Mouse (Mus musculus) liver, embryonic 15.5 days (tissue): ENCODE results near the gene C1qtnf12. TPM values are rescaled to one million over a fixed set of nuclear protein-coding genes. Genes with fewer than 3 reads are reported as not detected.
A peak's percentile ranks its signal among the peaks of the same experiment; 100 is the strongest.

Source experiments
- ATAC-seq: fragments of 200-750 bp; cut with Nextera tagmentation; 2 replicates; pipeline ENCODE4 v1.8.0; 2017; ENCODE audit warnings: moderate number of reproducible peaks, mild to moderate bottlenecking, moderate library complexity; ENCODE audit not compliant: insufficient read depth
- H3K27ac ChIP-seq: fragments of 300-500 bp; sonication (generic); replicated peaks from 2 replicates; pipeline ENCODE4 v1.5.1; 2015; ENCODE audit warnings: mild to moderate bottlenecking, inconsistent platforms
- H3K27me3 ChIP-seq: fragments of 300-500 bp; sonication (generic); 2 replicates; pipeline ENCODE4 v1.6.1; 2015; ENCODE audit warnings: mild to moderate bottlenecking, inconsistent platforms
- H3K36me3 ChIP-seq: fragments of 300-500 bp; sonication (generic); replicated peaks from 2 replicates; pipeline ENCODE4 v1.6.1; 2015; ENCODE audit warnings: moderate library complexity, mild to moderate bottlenecking, inconsistent platforms
- H3K4me1 ChIP-seq: fragments of 300-500 bp; sonication (generic); replicated peaks from 2 replicates; pipeline ENCODE4 v1.6.1; 2015; ENCODE audit warnings: inconsistent platforms
- H3K4me2 ChIP-seq: fragments of 300-500 bp; sonication (generic); 2 replicates; pipeline ENCODE4 v1.6.1; 2015; ENCODE audit warnings: moderate library complexity, mild to moderate bottlenecking, inconsistent platforms
- H3K4me3 ChIP-seq: fragments of 300-500 bp; sonication (generic); replicated peaks from 2 replicates; pipeline ENCODE4 v1.5.1; 2015; ENCODE audit warnings: mild to moderate bottlenecking, inconsistent platforms
- H3K9ac ChIP-seq: fragments of 300-500 bp; sonication (generic); 2 replicates; pipeline ENCODE4 v1.6.1; 2015; ENCODE audit warnings: moderate library complexity, mild to moderate bottlenecking, inconsistent platforms
- H3K9me3 ChIP-seq: fragments of 300-500 bp; sonication (generic); replicated peaks from 2 replicates; pipeline ENCODE4 v1.6.1; 2016; ENCODE audit warnings: inconsistent platforms
- WGBS: fragments of 180-500 bp; shearing (Covaris S2); methylation state at CpG from one replicate; pipeline ENCODE4 v1.1.7; 2015; ENCODE audit warnings: mixed read lengths; ENCODE audit not compliant: insufficient replicate concordance; 5-methylcytosine and 5-hydroxymethylcytosine counted together
- polyA plus RNA-seq: library from polyadenylated mRNA; unstranded; fragments of >200 nt; fragmentation: Nextera tagmentation; extraction: Ambion mirVana; gene quantifications from 2 replicates; pipeline ENCODE4 v1.2.1, GENCODE M21; 2015

Gene C1qtnf12
- polyA plus RNA-seq, 1 experiment from 2014 or later = 76.3 TPM

- Histone ChIP-seq H3K4me1 (peaks cover 55% of the 10 kb centered on the region), H3K4me2 (peak overlapping the region; percentile 65), H3K9me3 (no peaks in the 10 kb centered on the region), H3K27me3 (no peaks in the 10 kb centered on the region), H3K36me3 (peaks cover 28% of the 10 kb centered on the region), H3K27ac (peak overlapping the region; percentile 69), H3K9ac (peak overlapping the region; percentile 26; the same call in 1 of the 2 replicates), H3K4me3 (peak overlapping the region; percentile 15; the same call in 1 of the 2 replicates)
- 39% methylated on average over 13 of the region's 13 CpGs for WGBS
- ATAC-seq = peak; percentile 78
Observed at GRCm38 (mm10) chr4:155969043-155969653, 7.0 kb downstream of the C1qtnf12 start.

GRCm38 (mm10) chr4:155970286-155970685, 8.2 kb downstream of the C1qtnf12 start:
- H3K27ac ChIP-seq = peak overlapping the region; percentile 35; the same call in 1 of the 2 replicates

GRCm38 (mm10) chr4:155972651-155973050, 10.5 kb downstream of the C1qtnf12 start:
- H3K9ac ChIP-seq = no peak overlapping the region
- H3K4me3 ChIP-seq = no peak overlapping the region
- no peak overlapping the region for H3K27ac ChIP-seq
- no peaks in the 10 kb centered on the region for H3K9me3 ChIP-seq
- H3K4me1 ChIP-seq = peaks cover 27% of the 10 kb centered on the region
- no peak for ATAC-seq
- no peaks in the 10 kb centered on the region for H3K27me3 ChIP-seq
- 0 out of 2 replicates have a peak, but pooled peaks cover 1% of the 10 kb centered on the region for H3K36me3 ChIP-seq
- no peak overlapping the region for H3K4me2 ChIP-seq
- 74% methylated on average over 6 of the region's 6 CpGs for WGBS

More at GRCm38 (mm10) chr4:155970286-155970685, 8.2 kb downstream of the C1qtnf12 start:
- Histone ChIP-seq H3K4me3 (no peak overlapping the region), H3K36me3 (peaks cover 20% of the 10 kb centered on the region), H3K27me3 (no peaks in the 10 kb centered on the region), H3K9ac (no peak overlapping the region), H3K4me2 (no peak overlapping the region), H3K4me1 (peaks cover 44% of the 10 kb centered on the region), H3K9me3 (no peaks in the 10 kb centered on the region)
- 68% methylated on average over 5 of the region's 5 CpGs for whole genome bisulfite sequencing
- no peak for ATAC-seq

GRCm38 (mm10) chr4:155973239-155973638, 11.1 kb downstream of the C1qtnf12 start:
- H3K4me2 ChIP-seq = no peak overlapping the region
- H3K27ac ChIP-seq = no peak overlapping the region
- H3K27me3 ChIP-seq = no peaks in the 10 kb centered on the region
- peaks cover 23% of the 10 kb centered on the region for H3K4me1 ChIP-seq
- no peak overlapping the region for H3K9ac ChIP-seq
- no peak overlapping the region for H3K4me3 ChIP-seq
- H3K36me3 ChIP-seq = no peaks in the 10 kb centered on the region
- no peaks in the 10 kb centered on the region for H3K9me3 ChIP-seq
- ATAC-seq = no peak
- WGBS = 79% methylated on average over 2 of the region's 2 CpGs

- Histone ChIP-seq H3K9ac (no peak overlapping the region), H3K4me3 (no peak overlapping the region), H3K27me3 (peaks cover 3% of the 10 kb centered on the region; the same call in 1 of the 2 replicates), H3K27ac (no peak overlapping the region), H3K36me3 (no peaks in the 10 kb centered on the region), H3K4me2 (no peak overlapping the region), H3K9me3 (no peaks in the 10 kb centered on the region), H3K4me1 (peaks cover 8% of the 10 kb centered on the region; the same call in 1 of the 2 replicates)
- no peak for ATAC-seq
- WGBS = 37% methylated on average over 12 of the region's 12 CpGs
Observed at GRCm38 (mm10) chr4:155981436-155982082, 19.4 kb downstream of the C1qtnf12 start.

GRCm38 (mm10) chr4:155983788-155984187, 21.7 kb downstream of the C1qtnf12 start:
- peaks cover 23% of the 10 kb centered on the region for H3K4me1 ChIP-seq
- H3K36me3 ChIP-seq = no peaks in the 10 kb centered on the region
- no peak for ATAC-seq
- 40% methylated on average over 2 of the region's 2 CpGs for WGBS
- no peaks in the 10 kb centered on the region for H3K9me3 ChIP-seq
- H3K9ac ChIP-seq = no peak overlapping the region
- H3K4me3 ChIP-seq = no peak overlapping the region
- H3K4me2 ChIP-seq = no peak overlapping the region
- H3K27ac ChIP-seq = no peak overlapping the region
- H3K27me3 ChIP-seq = peaks cover 3% of the 10 kb centered on the region; the same call in 1 of the 2 replicates

GRCm38 (mm10) chr4:155991211-155991907, 29.2 kb downstream of the C1qtnf12 start:
- Histone ChIP-seq H3K4me3 (peak overlapping the region; percentile 98), H3K27ac (peak overlapping the region; percentile 99), H3K27me3 (no peaks in the 10 kb centered on the region), H3K4me2 (peak overlapping the region; percentile 100), H3K4me1 (peaks cover 70% of the 10 kb centered on the region), H3K36me3 (peaks cover 5% of the 10 kb centered on the region), H3K9me3 (no peaks in the 10 kb centered on the region), H3K9ac (peak overlapping the region; percentile 82)
- 65% methylated on average over 22 of the region's 22 CpGs for WGBS
- ATAC-seq = no peak

GRCm38 (mm10) chr4:155991908-155992230, 29.8 kb downstream of the C1qtnf12 start:
- Histone ChIP-seq H3K27ac (peak overlapping the region; percentile 99), H3K4me2 (peak overlapping the region; percentile 100), H3K4me3 (peak overlapping the region; percentile 98), H3K36me3 (peaks cover 10% of the 10 kb centered on the region), H3K9ac (peak overlapping the region; percentile 82), H3K27me3 (no peaks in the 10 kb centered on the region), H3K9me3 (no peaks in the 10 kb centered on the region), H3K4me1 (peaks cover 70% of the 10 kb centered on the region)
- ATAC-seq = no peak
- WGBS = 18% methylated on average over 37 of the region's 37 CpGs

GRCm38 (mm10) chr4:155992241-155992905, 30.3 kb downstream of the C1qtnf12 start, which contains the start of the genes B3galt6 and Sdf4:
Gene B3galt6 (minus strand): TSS chr4:155992649.
Gene Sdf4 (plus strand): TSS chr4:155992872.
- H3K27me3 ChIP-seq = no peaks in the 10 kb centered on the region
- peak; percentile 83 for ATAC-seq
- H3K9me3 ChIP-seq = no peaks in the 10 kb centered on the region
- H3K27ac ChIP-seq = peak within 1 kb of the TSS; percentile 99
- H3K36me3 ChIP-seq = peaks cover 15% of the 10 kb centered on the region
- peak within 1 kb of the TSS; percentile 100 for H3K4me2 ChIP-seq
- peak within 1 kb of the TSS; percentile 98 for H3K4me3 ChIP-seq
- H3K9ac ChIP-seq = peak within 1 kb of the TSS; percentile 90
- under 1% methylated on average over 99 of the region's 99 CpGs for WGBS
- H3K4me1 ChIP-seq = peaks cover 69% of the 10 kb centered on the region

GRCm38 (mm10) chr4:155992906-155993547, 30.9 kb downstream of the C1qtnf12 start:
- peak overlapping the region; percentile 90 for H3K9ac ChIP-seq
- peak overlapping the region; percentile 75 for H3K4me2 ChIP-seq
- H3K4me1 ChIP-seq = peaks cover 66% of the 10 kb centered on the region
- H3K27ac ChIP-seq = peak overlapping the region; percentile 99
- WGBS = under 1% methylated on average over 70 of the region's 70 CpGs
- no peaks in the 10 kb centered on the region for H3K27me3 ChIP-seq
- peaks cover 22% of the 10 kb centered on the region for H3K36me3 ChIP-seq
- no peaks in the 10 kb centered on the region for H3K9me3 ChIP-seq
- peak; percentile 75 for ATAC-seq
- peak overlapping the region; percentile 98 for H3K4me3 ChIP-seq
